Mouse (Mus musculus): ENCODE results near the gene Tmem88b. TPM values are rescaled to one million over a fixed set of nuclear protein-coding genes. Genes with fewer than 3 reads are reported as not detected.
A peak's percentile ranks its signal among the peaks of the same experiment; 100 is the strongest.

Tmem88b gene
- total RNA-seq (2021): 1 to 10 TPM in 1 of 2 experiments, under 1 TPM in 1; 0.54 to 1.4 TPM
- long read RNA-seq, experiment 1: 0 reads
- long read RNA-seq, experiment 2, partial matches to known transcripts: 1 of 1 reads
- long read RNA-seq, experiment 2, other reads (novel, unspliced or antisense): 0 of 1 reads

DNA sequence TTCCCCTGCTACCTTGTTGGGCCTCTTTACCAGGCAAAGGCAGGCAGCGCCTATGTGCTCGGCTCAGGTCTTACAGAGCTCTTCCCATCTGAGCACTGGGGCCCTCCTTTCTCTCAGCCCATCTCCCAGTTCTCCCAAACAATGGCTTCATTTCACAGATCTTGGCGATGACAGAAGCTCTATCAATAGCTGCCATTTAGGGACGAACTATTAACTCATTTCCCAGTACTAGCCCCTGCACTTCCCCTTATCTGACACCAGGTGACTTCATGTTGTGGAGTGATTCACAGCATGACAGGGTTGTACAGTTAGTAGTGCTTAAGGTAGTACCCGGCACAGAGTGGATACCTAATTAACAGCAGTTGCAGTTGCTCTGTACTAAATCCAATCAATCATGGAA, at the start of gene Tmem88b:
Gene Tmem88b (minus strand): TSS at position 56 of the 400 bp plus-strand sequence.
- DNase-seq: no peak

DNA sequence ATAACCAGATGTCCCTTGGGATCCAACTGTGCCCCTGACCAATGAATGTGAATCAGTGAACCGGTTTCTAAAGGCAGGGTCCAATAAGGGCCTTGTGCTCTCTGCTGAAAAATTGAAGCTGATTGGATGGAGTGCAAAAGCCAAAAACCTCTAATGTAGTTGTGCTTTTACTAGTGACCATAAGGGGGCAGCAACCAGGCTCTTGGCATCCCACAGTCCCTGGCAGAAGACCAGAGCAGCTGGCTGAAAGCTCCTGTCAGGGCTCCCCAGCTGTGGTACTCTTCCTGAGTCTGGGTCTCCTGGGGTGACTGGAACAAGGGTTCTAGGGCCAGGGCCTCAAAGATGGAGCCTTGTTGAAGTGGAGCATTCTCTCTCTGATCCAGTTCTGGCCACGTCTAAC, 48.2 kb upstream of the Tmem88b start:
- peak; percentile 89 for DNase-seq

- DNase-seq: no peak
Observed at GRCm38 (mm10) chr4:155833234-155833633, 47.6 kb upstream of the Tmem88b start.

GRCm38 (mm10) chr4:155832321-155832720, 46.6 kb upstream of the Tmem88b start:
- no peak for DNase-seq

DNA sequence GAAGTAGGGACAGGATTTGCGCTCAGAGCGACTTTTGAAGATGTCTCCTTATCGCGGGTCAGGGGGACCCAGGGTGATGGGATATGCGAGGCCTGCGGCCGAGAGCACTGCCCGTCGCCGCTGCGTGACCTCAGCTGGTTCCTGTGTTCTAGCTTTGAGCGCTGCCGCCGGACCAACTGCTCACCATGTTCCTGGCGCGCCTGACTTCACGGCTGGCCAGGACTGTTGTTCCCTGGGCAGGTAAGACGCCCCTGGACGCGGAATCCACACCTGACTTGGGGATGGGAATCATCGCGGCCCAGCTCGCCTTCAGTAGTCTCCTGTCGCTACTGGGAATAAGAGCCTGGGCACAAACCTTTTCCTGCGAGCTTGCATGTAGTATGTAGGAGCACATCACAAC, 46.2 kb upstream of the Tmem88b start:
- DNase-seq: peak; percentile 54

GRCm38 (mm10) chr4:155831205-155831766, 45.6 kb upstream of the Tmem88b start, which contains the start of gene Aurkaip1:
Gene Aurkaip1 (plus strand): TSS chr4:155831272.
- peak; percentile 97 for DNase-seq

DNA sequence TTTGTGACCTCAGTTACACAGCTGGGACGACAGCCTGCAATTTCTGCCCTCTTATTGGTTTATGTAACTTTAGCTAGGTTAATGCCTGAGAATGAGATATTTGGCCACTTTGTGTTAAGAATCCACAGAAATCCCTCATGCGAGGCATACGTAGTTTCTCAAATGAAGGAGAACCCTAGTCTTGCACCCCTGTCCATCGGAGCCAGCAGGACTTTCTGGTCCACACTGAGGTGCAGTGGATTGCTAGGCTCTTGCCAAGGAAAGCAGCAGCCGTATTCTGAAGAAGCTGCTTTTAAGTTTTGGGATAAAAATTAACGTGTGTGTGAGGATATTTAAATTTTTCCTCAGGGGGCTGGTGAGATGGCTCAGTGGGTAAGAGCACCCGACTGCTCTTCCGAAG, 44.9 kb upstream of the Tmem88b start:
- no peak for DNase-seq

GRCm38 (mm10) chr4:155829866-155830265, 44.2 kb upstream of the Tmem88b start:
- no peak for DNase-seq

DNA sequence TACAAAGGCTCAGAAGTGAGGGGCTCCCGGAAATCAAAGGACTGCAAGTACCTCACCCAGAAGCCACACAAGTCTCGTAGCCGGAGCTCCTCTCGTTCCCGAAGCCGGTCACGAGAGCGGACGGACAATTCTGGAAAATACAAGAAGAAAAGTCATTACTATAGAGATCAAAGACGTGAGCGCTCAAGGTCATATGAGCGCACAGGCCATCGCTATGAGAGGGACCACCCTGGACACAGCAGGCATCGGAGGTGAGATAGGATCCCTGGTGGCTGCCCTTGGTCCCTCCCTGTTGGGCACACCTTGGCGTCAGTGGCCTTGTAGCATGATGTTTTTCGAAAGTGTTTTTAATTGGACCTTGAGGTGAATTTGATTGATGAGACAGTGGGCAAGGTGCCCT, 37.8 kb upstream of the Tmem88b start:
- no peak for DNase-seq

GRCm38 (mm10) chr4:155821025-155821424, 35.4 kb upstream of the Tmem88b start:
- no peak for DNase-seq

DNA sequence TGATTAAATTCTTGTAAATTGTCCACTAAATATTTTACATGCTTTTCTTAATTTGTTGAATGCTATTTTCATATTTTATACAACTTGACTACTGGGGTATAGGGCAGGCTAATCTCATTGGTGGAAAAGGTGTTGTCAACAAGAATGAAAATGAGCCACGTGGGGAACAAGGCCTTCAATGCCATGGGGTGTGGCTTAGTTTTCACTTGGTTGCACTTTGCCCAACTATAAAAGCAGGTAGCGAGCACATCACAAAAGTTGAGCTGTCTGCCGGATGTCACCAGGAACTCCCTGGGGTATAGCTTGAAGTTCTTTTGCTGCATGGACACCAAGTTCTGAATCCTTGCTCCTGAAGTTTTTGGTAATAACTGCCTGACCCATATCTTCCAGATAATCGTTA, 31.9 kb upstream of the Tmem88b start:
- no peak for DNase-seq

GRCm38 (mm10) chr4:155812665-155813181, 27.0 kb upstream of the Tmem88b start:
- peak; percentile 57 for DNase-seq

DNA sequence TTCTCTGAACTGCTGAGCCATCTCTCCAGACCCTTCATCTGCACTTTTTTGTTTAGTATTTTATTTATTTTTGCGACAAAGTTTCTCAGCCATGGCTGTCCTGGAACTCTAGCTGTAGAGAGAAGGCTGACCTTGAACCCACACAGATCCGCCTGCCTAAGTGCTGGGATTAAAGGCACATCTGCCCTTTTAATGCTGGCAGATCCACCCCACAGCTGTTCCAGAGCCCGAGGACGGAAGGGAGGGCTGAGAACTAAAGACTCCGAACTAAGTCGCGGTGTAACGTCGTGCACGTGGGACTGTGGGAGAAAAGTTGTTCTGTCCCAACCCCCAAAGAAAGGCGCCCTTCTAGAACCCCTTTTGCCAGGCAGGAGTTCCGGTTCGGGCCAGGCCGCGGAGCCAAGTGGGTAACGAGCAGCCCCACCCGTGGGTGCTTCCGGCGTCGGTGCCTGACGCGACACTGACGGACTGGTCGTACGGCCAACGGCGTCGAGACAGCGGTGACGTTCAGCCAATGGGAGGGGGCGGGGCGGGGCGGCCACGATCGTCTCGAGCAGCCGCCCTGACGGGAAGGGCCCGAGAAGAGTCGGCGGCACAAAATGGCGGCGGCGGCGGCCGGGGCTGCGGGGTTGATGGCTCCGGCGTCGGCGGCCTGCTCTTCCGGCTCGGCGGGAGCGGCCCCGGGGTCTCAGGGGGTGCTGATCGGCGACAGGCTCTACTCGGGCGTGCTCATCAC, 26.4 kb upstream of the Tmem88b start, which contains the start of gene Ccnl2:
Gene Ccnl2 (plus strand): TSS at position 561 of the 736 bp plus-strand sequence.
- DNase-seq: peak; percentile 95

GRCm38 (mm10) chr4:155807841-155808240, 22.2 kb upstream of the Tmem88b start:
- DNase-seq: no peak

DNA sequence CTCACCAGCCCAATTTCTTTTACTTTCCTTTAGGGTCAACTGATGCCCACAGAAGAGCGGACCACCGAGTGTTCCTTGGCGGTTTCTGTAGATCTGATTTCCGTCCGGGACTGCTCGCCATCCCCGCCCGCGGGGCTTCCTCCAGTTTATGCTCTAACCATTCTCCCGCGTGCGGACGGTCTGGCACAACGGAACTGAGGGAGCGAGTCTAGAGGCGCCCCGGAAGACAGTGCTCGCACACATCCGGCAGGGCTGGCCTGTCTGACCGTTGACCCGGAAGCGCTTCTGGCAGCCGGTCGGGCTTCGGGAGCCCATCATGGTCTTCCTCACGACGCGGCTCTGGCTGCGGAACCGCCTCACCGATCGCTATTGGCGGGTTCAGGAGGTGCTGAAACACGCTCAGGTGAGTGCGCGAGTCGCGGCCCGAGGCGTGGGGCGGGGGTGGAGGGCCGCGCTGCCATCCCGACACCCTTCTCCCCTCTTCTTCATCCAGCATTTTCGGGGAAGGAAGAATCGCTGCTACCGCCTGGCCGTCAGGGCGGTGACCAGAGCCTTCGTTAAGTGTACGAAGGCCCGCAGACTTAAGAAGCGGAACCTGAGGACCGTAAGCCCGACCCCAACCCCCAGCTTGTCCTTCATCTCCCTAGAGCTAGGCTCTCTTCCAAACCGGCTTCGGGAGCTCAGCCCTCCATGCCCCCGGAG, 17.8 kb upstream of the Tmem88b start:
- peak; percentile 97 for DNase-seq

DNA sequence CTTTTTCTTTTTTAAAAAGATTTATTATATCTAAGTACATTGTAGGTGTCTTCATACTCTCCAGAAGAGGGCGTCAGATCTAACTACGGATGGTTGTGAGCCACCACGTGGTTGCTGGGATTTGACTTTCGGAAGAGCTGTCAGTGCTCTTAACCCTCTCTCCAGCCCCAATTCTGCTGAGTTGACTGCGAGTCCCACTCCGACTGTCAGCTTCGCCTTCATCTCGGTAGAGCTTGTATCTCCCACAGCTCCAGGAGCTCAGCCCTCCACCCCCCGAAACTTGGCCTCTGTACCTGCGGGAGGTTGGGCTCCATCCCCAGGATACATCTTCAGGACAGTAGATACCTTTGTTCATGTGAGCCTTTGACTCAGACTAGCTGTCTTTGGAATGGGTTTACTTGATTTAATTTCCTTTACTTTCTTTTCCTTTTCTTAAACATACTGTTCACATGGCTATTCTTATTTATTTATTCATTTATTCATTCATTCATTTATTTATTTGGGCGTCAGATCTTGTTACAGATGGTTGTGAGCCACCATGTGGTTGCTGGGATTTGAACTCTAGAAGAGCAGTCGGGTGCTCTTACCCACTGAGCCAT, 17.2 kb upstream of the Tmem88b start, which contains the start of gene Mrpl20:
Gene Mrpl20 (plus strand): TSS at position 138 of the 599 bp plus-strand sequence.
- no peak for DNase-seq

GRCm38 (mm10) chr4:155802075-155802474, 16.4 kb upstream of the Tmem88b start:
- DNase-seq: no peak

GRCm38 (mm10) chr4:155793730-155794129, 8.1 kb upstream of the Tmem88b start:
- DNase-seq: no peak

DNA sequence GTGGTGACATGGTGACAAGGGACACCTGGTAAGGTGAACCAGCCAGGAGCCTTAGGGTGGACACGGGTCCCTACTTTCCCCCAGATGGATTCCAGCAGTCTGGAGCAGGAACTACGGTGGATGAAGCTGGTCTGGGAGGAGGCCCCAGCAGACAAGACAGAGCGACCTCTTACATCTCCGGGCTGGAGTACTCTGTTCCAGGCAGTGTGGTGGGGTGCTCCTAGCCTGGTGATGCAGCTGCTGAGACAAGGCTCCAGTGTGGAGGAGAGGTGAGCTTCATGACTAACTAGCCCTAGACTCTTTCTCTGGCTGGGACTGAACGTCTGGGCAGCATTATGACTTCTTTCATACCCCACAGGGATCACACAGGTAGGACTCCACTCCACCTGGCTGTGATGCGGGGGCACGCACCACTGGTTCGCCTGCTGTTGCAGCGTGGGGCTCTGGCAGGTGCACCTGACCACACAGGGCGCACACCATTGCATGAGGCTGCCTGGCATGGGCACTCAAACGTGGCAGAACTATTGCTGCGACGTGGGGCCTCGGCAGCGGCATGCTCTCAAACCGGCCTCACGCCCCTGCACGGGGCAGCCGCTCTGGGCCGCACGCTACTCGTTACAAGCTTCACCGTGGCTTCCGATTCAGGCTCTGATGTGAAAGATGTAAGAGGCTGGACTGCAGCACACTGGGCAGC, 5.7 kb upstream of the Tmem88b start:
- DNase-seq: no peak

GRCm38 (mm10) chr4:155790650-155791161, 5.0 kb upstream of the Tmem88b start:
- DNase-seq: no peak

- no peak for DNase-seq
Observed at GRCm38 (mm10) chr4:155790021-155790489, 4.4 kb upstream of the Tmem88b start, which contains the start of gene Ankrd65. Gene Ankrd65 (plus strand): TSS chr4:155790439.
